Mouse (Mus musculus) bone marrow macrophage, adult 2 months (primary cell): Measurements from ENCODE around the gene Ankrd13b.

Source experiments
- CTCF ChIP-seq: IDR thresholded peaks from 2 replicates; pipeline ENCODE4 v1.5.1; 2012; ENCODE audit warnings: low read depth, mild to moderate bottlenecking, low read length, moderate library complexity
- POLR2A ChIP-seq: IDR thresholded peaks from 2 replicates; pipeline ENCODE4 v1.6.1; 2012; ENCODE audit warnings: mild to moderate bottlenecking, low read depth, low read length, borderline replicate concordance

- no peak for TF ChIP-seq POLR2A
- no peak for TF ChIP-seq CTCF
Measured at GRCm38 (mm10) chr11:77512891-77513810, 23.7 kb upstream of the Ankrd13b start.
